Mouse (Mus musculus): ENCODE results near the gene Olfr1138.

Olfr1138 gene

GRCm38 (mm10) chr2:87739878-87740277 is at the start of gene Olfr1138:
TSS of gene Olfr1138 (minus strand) at chr2:87739978.
- DNase-seq (ENCODE audit: low read depth, low spot score): no peak
- Histone ChIP-seq H3K36me3 (ENCODE audit: control insufficient read depth, insufficient read depth, low read length, poor library complexity, severe bottlenecking) (no peaks in the 10 kb centered on the region), H3K27me3 (ENCODE audit: control insufficient read depth, insufficient read depth, low read length, poor library complexity, severe bottlenecking) (no peaks in the 10 kb centered on the region)

GRCm38 (mm10) chr2:87779183-87779582 is 39.4 kb upstream of the Olfr1138 start, which contains the start of gene Olfr152:
TSS of gene Olfr152 (plus strand) at chr2:87779483.
- no peaks in the 10 kb centered on the region for H3K36me3 ChIP-seq (ENCODE audit: control insufficient read depth, insufficient read depth, low read length, poor library complexity, severe bottlenecking)
- DNase-seq (ENCODE audit: low read depth, low spot score): no peak
- H3K27me3 ChIP-seq (ENCODE audit: control insufficient read depth, insufficient read depth, low read length, poor library complexity, severe bottlenecking): no peaks in the 10 kb centered on the region

GRCm38 (mm10) chr2:87776143-87776542 is 36.4 kb upstream of the Olfr1138 start:
- no peaks in the 10 kb centered on the region for H3K27me3 ChIP-seq (ENCODE audit: control insufficient read depth, insufficient read depth, low read length, poor library complexity, severe bottlenecking)
- H3K36me3 ChIP-seq (ENCODE audit: control insufficient read depth, insufficient read depth, low read length, poor library complexity, severe bottlenecking): no peaks in the 10 kb centered on the region
- DNase-seq (ENCODE audit: low read depth, low spot score): no peak

- Histone ChIP-seq H3K36me3 (ENCODE audit: control insufficient read depth, insufficient read depth, low read length, poor library complexity, severe bottlenecking) (no peaks in the 10 kb centered on the region), H3K27me3 (ENCODE audit: control insufficient read depth, insufficient read depth, low read length, poor library complexity, severe bottlenecking) (no peaks in the 10 kb centered on the region)
- no peak for DNase-seq (ENCODE audit: low read depth, low spot score)
Measured at GRCm38 (mm10) chr2:87753891-87754290, 14.1 kb upstream of the Olfr1138 start, which contains the start of gene Olfr1141. TSS of gene Olfr1141 (minus strand) at chr2:87753991.

- no peaks in the 10 kb centered on the region for H3K36me3 ChIP-seq (ENCODE audit: control insufficient read depth, insufficient read depth, low read length, poor library complexity, severe bottlenecking)
- DNase-seq (ENCODE audit: low read depth, low spot score): no peak
- H3K27me3 ChIP-seq (ENCODE audit: control insufficient read depth, insufficient read depth, low read length, poor library complexity, severe bottlenecking): no peaks in the 10 kb centered on the region
Measured at GRCm38 (mm10) chr2:87743452-87743851, 3.7 kb upstream of the Olfr1138 start, which contains the start of gene Olfr1140. TSS of gene Olfr1140 (plus strand) at chr2:87743752.

- no peaks in the 10 kb centered on the region for H3K27me3 ChIP-seq (ENCODE audit: control insufficient read depth, insufficient read depth, low read length, poor library complexity, severe bottlenecking)
- H3K36me3 ChIP-seq (ENCODE audit: control insufficient read depth, insufficient read depth, low read length, poor library complexity, severe bottlenecking): no peaks in the 10 kb centered on the region
- no peak for DNase-seq (ENCODE audit: low read depth, low spot score)
Measured at GRCm38 (mm10) chr2:87713079-87713478, 26.7 kb downstream of the Olfr1138 start, which contains the start of gene Olfr1137. TSS of gene Olfr1137 (minus strand) at chr2:87713179.

- Histone ChIP-seq H3K27me3 (ENCODE audit: control insufficient read depth, insufficient read depth, low read length, poor library complexity, severe bottlenecking) (no peaks in the 10 kb centered on the region), H3K36me3 (ENCODE audit: control insufficient read depth, insufficient read depth, low read length, poor library complexity, severe bottlenecking) (no peaks in the 10 kb centered on the region)
- no peak for DNase-seq (ENCODE audit: low read depth, low spot score)
Measured at GRCm38 (mm10) chr2:87693847-87694246, 45.9 kb downstream of the Olfr1138 start, which contains the start of gene Olfr1136. TSS of gene Olfr1136 (minus strand) at chr2:87693947.

Measured in splenic B cell, adult 2 months (primary cell).